Mouse (Mus musculus): ENCODE results near the gene Stim2. TPM values are rescaled to one million over a fixed set of nuclear protein-coding genes. Genes with fewer than 3 reads are reported as not detected.

Stim2 gene
- polyA plus RNA-seq, 2 experiments, result 2.2 to 4.4 TPM

DNA sequence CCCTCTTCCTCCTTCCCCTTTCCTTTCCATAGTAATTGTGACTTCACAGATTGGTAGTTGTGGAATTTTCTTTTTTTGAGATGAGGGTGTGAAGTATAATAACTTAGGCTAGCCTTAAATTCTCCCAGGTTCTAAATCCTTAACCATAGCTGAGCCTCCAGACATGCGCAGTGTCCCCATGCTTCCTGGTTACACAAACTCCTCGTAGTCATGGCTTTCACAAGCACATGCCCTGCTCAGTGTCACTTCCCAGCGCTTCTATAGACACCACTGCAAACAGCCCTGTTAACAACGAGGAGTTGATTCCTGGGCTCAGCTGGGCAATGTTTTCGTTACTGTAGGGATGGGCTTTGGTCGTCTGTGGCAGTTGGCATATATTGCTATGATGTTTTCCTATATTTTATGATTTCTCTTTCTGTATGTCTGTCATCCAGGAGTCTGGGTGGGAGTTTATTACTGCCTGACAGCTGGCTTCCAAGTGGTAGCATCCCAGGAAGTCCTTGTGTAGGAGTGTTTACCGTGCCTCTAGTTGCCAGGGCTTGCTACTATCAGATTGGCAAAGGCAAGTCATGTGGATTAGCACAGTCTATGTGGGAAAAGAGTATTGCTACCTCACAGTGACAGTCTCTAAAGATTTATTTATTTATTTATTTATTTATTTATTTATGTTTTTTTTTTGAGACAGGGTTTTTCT lies 55.5 kb downstream of the Stim2 start:
- Histone ChIP-seq H3K27ac (no peak overlapping the region), H3K36me3 (replicated peaks; ENCODE audit: control insufficient read depth, insufficient read depth, low read depth) (no peaks in the 10 kb centered on the region), H3K9me3 (ENCODE audit: control insufficient read depth, low read length) (no peaks in the 10 kb centered on the region), H3K27me3 (ENCODE audit: control insufficient read depth, insufficient read depth, low read length) (no peaks in the 10 kb centered on the region), H3K4me3 (ENCODE audit: insufficient read depth in 1 of 2, low read depth in 2 of 2, low read length in 2 of 2) (no peak overlapping the region), H3K4me1 (replicated peaks; ENCODE audit: control insufficient read depth in 2 of 2, insufficient read depth in 2 of 2, low read length in 1 of 2) (no peaks in the 10 kb centered on the region; a peak in 1 of 4 replicates), H3K4me2 (ENCODE audit: low read depth) (no peak overlapping the region), H3K9ac (replicated peaks) (no peak overlapping the region)
- 72% methylated on average over 7 of the region's 7 CpGs for WGBS (ENCODE audit: insufficient replicate concordance)
- ATAC-seq (ENCODE audit: insufficient read depth), result no peak
- no peak for DNase-seq (ENCODE audit: low read depth in 3 of 3, low spot score in 3 of 3)
- TF ChIP-seq CTCF (IDR thresholded peaks at IDR 0.05; ENCODE audit: low read depth) (no peak), EP300 (IDR thresholded peaks at IDR 0.05; ENCODE audit: low read depth) (no peak)

GRCm38 (mm10) chr5:54056266-54056665 lies 58.0 kb downstream of the Stim2 start:
- Histone ChIP-seq H3K4me3 (ENCODE audit: insufficient read depth in 1 of 2, low read depth in 2 of 2, low read length in 2 of 2) (no peak overlapping the region), H3K36me3 (replicated peaks; ENCODE audit: control insufficient read depth, insufficient read depth, low read depth) (no peaks in the 10 kb centered on the region), H3K4me1 (replicated peaks; ENCODE audit: control insufficient read depth in 2 of 2, insufficient read depth in 2 of 2, low read length in 1 of 2) (peaks cover 5% of the 10 kb centered on the region in 2 experiments; a peak in 3 of 4 replicates), H3K9ac (replicated peaks) (no peak overlapping the region), H3K9me3 (ENCODE audit: control insufficient read depth, low read length) (no peaks in the 10 kb centered on the region), H3K27me3 (ENCODE audit: control insufficient read depth, insufficient read depth, low read length) (no peaks in the 10 kb centered on the region), H3K27ac (no peak overlapping the region), H3K4me2 (ENCODE audit: low read depth) (no peak overlapping the region)
- DNase-seq (ENCODE audit: low read depth in 3 of 3, low spot score in 3 of 3) (no peak), ATAC-seq (ENCODE audit: insufficient read depth) (no peak)
- 28% methylated on average over 6 of the region's 6 CpGs for WGBS (ENCODE audit: insufficient replicate concordance)
- TF ChIP-seq EP300 (IDR thresholded peaks at IDR 0.05; ENCODE audit: low read depth) (no peak), CTCF (IDR thresholded peaks at IDR 0.05; ENCODE audit: low read depth) (no peak)

- H3K4me2 ChIP-seq (ENCODE audit: low read depth), result no peak overlapping the region
- no peak overlapping the region for H3K27ac ChIP-seq
- peak; percentile 67; the same call in 1 of the 2 replicates for ATAC-seq (ENCODE audit: insufficient read depth)
- 23% methylated on average over 6 of the region's 6 CpGs for WGBS (ENCODE audit: insufficient replicate concordance)
- no peak overlapping the region for H3K9ac ChIP-seq (replicated peaks)
- peak; percentile 14 to 27 (median 17) for DNase-seq (ENCODE audit: low read depth in 3 of 3, low spot score in 3 of 3)
- TF ChIP-seq EP300 (IDR thresholded peaks at IDR 0.05; ENCODE audit: low read depth), result no peak
- no peak for TF ChIP-seq CTCF (IDR thresholded peaks at IDR 0.05; ENCODE audit: low read depth)
- H3K4me3 ChIP-seq (ENCODE audit: insufficient read depth in 1 of 2, low read depth in 2 of 2, low read length in 2 of 2), result no peak overlapping the region
- no peaks in the 10 kb centered on the region for H3K36me3 ChIP-seq (replicated peaks; ENCODE audit: control insufficient read depth, insufficient read depth, low read depth)
- no peaks in the 10 kb centered on the region for H3K9me3 ChIP-seq (ENCODE audit: control insufficient read depth, low read length)
- H3K27me3 ChIP-seq (ENCODE audit: control insufficient read depth, insufficient read depth, low read length), result no peaks in the 10 kb centered on the region
- peaks cover 5% of the 10 kb centered on the region in 2 experiments; a peak in 3 of 4 replicates for H3K4me1 ChIP-seq (replicated peaks; ENCODE audit: control insufficient read depth in 2 of 2, insufficient read depth in 2 of 2, low read length in 1 of 2)
Observed at GRCm38 (mm10) chr5:54059998-54060397, 61.7 kb downstream of the Stim2 start.

DNA sequence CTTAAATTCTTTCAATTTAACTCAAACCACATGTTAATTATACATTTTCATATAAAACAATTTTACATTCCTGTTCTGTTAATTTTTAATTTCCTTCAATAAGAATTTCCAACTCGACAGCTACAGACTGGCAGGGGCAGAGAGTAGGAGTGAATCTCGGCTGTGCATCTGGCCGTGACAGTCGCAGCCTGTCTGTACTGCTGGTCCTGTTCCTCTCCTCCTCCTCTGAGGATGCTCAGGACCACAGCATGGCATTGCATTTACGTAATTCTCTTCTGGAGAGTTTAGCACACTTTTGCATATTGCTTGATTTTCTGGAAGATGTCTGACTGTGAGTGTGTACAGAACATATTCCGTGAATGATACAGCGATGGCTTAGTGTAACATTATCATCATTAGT lies 63.8 kb downstream of the Stim2 start:
- Histone ChIP-seq H3K27me3 (ENCODE audit: control insufficient read depth, insufficient read depth, low read length) (no peaks in the 10 kb centered on the region), H3K27ac (no peak overlapping the region), H3K4me1 (replicated peaks; ENCODE audit: control insufficient read depth in 2 of 2, insufficient read depth in 2 of 2, low read length in 1 of 2) (peaks cover 5% of the 10 kb centered on the region in 2 experiments; a peak in 3 of 4 replicates), H3K36me3 (replicated peaks; ENCODE audit: control insufficient read depth, insufficient read depth, low read depth) (no peaks in the 10 kb centered on the region), H3K4me2 (ENCODE audit: low read depth) (no peak overlapping the region), H3K4me3 (ENCODE audit: insufficient read depth in 1 of 2, low read depth in 2 of 2, low read length in 2 of 2) (no peak overlapping the region), H3K9ac (replicated peaks) (no peak overlapping the region), H3K9me3 (ENCODE audit: control insufficient read depth, low read length) (no peaks in the 10 kb centered on the region)
- WGBS (ENCODE audit: insufficient replicate concordance), result 71% methylated on average over 7 of the region's 7 CpGs
- TF ChIP-seq EP300 (IDR thresholded peaks at IDR 0.05; ENCODE audit: low read depth) (no peak), CTCF (IDR thresholded peaks at IDR 0.05; ENCODE audit: low read depth) (no peak)
- ATAC-seq (ENCODE audit: insufficient read depth) (no peak), DNase-seq (ENCODE audit: low read depth in 3 of 3, low spot score in 3 of 3) (no peak)

- H3K27me3 ChIP-seq (ENCODE audit: control insufficient read depth, insufficient read depth, low read length), result no peaks in the 10 kb centered on the region
- peaks cover 0 to 2% of the 10 kb centered on the region in 2 experiments; a peak in 2 of 4 replicates for H3K4me1 ChIP-seq (replicated peaks; ENCODE audit: control insufficient read depth in 2 of 2, insufficient read depth in 2 of 2, low read length in 1 of 2)
- no peak for TF ChIP-seq CTCF (IDR thresholded peaks at IDR 0.05; ENCODE audit: low read depth)
- TF ChIP-seq EP300 (IDR thresholded peaks at IDR 0.05; ENCODE audit: low read depth), result no peak
- DNase-seq (ENCODE audit: low read depth in 3 of 3, low spot score in 3 of 3) (no peak), ATAC-seq (ENCODE audit: insufficient read depth) (no peak)
- WGBS (ENCODE audit: insufficient replicate concordance), result 86% methylated on average over 3 of the region's 3 CpGs
- no peaks in the 10 kb centered on the region for H3K9me3 ChIP-seq (ENCODE audit: control insufficient read depth, low read length)
- no peak overlapping the region for H3K4me3 ChIP-seq (ENCODE audit: insufficient read depth in 1 of 2, low read depth in 2 of 2, low read length in 2 of 2)
- no peak overlapping the region for H3K9ac ChIP-seq (replicated peaks)
- H3K36me3 ChIP-seq (replicated peaks; ENCODE audit: control insufficient read depth, insufficient read depth, low read depth), result no peaks in the 10 kb centered on the region
- no peak overlapping the region for H3K27ac ChIP-seq
- no peak overlapping the region for H3K4me2 ChIP-seq (ENCODE audit: low read depth)
Observed at GRCm38 (mm10) chr5:54067591-54067990, 69.3 kb downstream of the Stim2 start.
